In genomic region chr3:138955220-138955619, GRCm38 (mm10) we compare ENCODE assay signal across 35 mouse cellular contexts.
"Had no signal": no experiment of that assay in that cellular context is flagged by ENCODE, and none has a peak within 500 bp of the region (broad histone marks: within the 10 kb centered on the region; RNA-seq: fewer than 3 reads in every experiment).

No protein-coding gene starts in this region.

- H3K27me3 ChIP-seq: heart, embryonic 12.5 days; heart, embryonic 13.5 days; heart, embryonic 15.5 days; hindbrain, embryonic 12.5 days; hindbrain, embryonic 13.5 days; hindbrain, embryonic 15.5 days; intestine, embryonic 15.5 days; kidney, embryonic 15.5 days had no signal

- H3K27ac ChIP-seq: heart, embryonic 10.5 days; heart, embryonic 13.5 days; heart, embryonic 15.5 days; hindbrain, embryonic 10.5 days; hindbrain, embryonic 12.5 days; hindbrain, embryonic 13.5 days; hindbrain, embryonic 14.5 days; hindbrain, embryonic 15.5 days; hindbrain, postnatal 0 days; intestine, embryonic 15.5 days; kidney, embryonic 15.5 days; kidney, postnatal 0 days; layer of hippocampus, adult 2 months had no signal

- ATAC-seq: hindbrain, embryonic 16.5 days; hindbrain, postnatal 0 days; inflammation-experienced regulatory T-cells, adult 6 months; intestine, embryonic 15.5 days; intestine, embryonic 16.5 days; intestine, postnatal 0 days had no signal

- H3K9me3 ChIP-seq: heart, embryonic 10.5 days; heart, embryonic 12.5 days; heart, embryonic 13.5 days; heart, embryonic 15.5 days; hindbrain, embryonic 10.5 days; hindbrain, embryonic 12.5 days; hindbrain, embryonic 13.5 days; hindbrain, embryonic 15.5 days; intestine, embryonic 15.5 days; kidney, embryonic 15.5 days had no signal

- DNase-seq: heart, postnatal 10 days; heart, postnatal 14 days; heart, postnatal 36 days; heart, postnatal 4 days; kidney, adult 11 months; kidney, adult 18-20 months; kidney, adult 2 months; kidney, adult 8-10 months; kidney, adult 9 months; kidney, postnatal 10 days; kidney, postnatal 14 days; kidney, postnatal 25 days; kidney, postnatal 36 days; kidney, postnatal 4 days; layer of hippocampus, adult 9-11 months; layer of hippocampus, postnatal 36 days had no signal

- H3K9ac ChIP-seq: heart, embryonic 12.5 days; heart, embryonic 13.5 days; heart, embryonic 15.5 days; hindbrain, embryonic 12.5 days; hindbrain, embryonic 13.5 days; hindbrain, embryonic 14.5 days; hindbrain, embryonic 15.5 days; intestine, embryonic 15.5 days; kidney, embryonic 15.5 days had no signal

- H3K4me2 ChIP-seq: heart, embryonic 11.5 days; heart, embryonic 12.5 days; heart, embryonic 13.5 days; heart, embryonic 15.5 days; hindbrain, embryonic 12.5 days; hindbrain, embryonic 13.5 days; hindbrain, embryonic 14.5 days; hindbrain, embryonic 15.5 days; intestine, embryonic 15.5 days; kidney, embryonic 15.5 days had no signal

- H3K4me1 ChIP-seq: heart, embryonic 10.5 days; heart, embryonic 15.5 days; hindbrain, embryonic 10.5 days; hindbrain, embryonic 12.5 days; hindbrain, embryonic 13.5 days; hindbrain, embryonic 15.5 days; intestine, embryonic 15.5 days; kidney, embryonic 15.5 days had no signal

- H3K4me3 ChIP-seq: heart, embryonic 10.5 days; heart, embryonic 12.5 days; heart, embryonic 13.5 days; heart, embryonic 15.5 days; hindbrain, embryonic 10.5 days; hindbrain, embryonic 12.5 days; hindbrain, embryonic 13.5 days; hindbrain, embryonic 15.5 days; intestine, embryonic 15.5 days; kidney, embryonic 15.5 days; layer of hippocampus, adult 2 months had no signal
